Mouse (Mus musculus) ES-E14 (cell line): ENCODE data around the gene Acp5.

ENCODE experiments used
- CHD2 ChIP-seq: IDR thresholded peaks from 2 replicates; pipeline ENCODE4 v1.6.1; 2014; ENCODE audit warnings: mild to moderate bottlenecking, low read depth, low read length, inconsistent platforms
- HCFC1 ChIP-seq: IDR thresholded peaks from 2 replicates; pipeline ENCODE4 v1.6.1; 2012; ENCODE audit warnings: low read length, inconsistent platforms, borderline replicate concordance; ENCODE audit not compliant: insufficient read depth
- MAFK ChIP-seq: IDR thresholded peaks from 2 replicates; pipeline ENCODE4 v1.6.1; 2014; ENCODE audit warnings: mild to moderate bottlenecking, low read depth, low read length, inconsistent platforms; ENCODE audit not compliant: insufficient read depth
- ZC3H11A ChIP-seq: IDR thresholded peaks from 2 replicates; pipeline ENCODE4 v1.6.1; 2012; ENCODE audit warnings: low read depth, mild to moderate bottlenecking, inconsistent platforms, low read length, borderline replicate concordance
- ZNF384 ChIP-seq: IDR thresholded peaks from 2 replicates; pipeline ENCODE4 v1.6.1; 2012; ENCODE audit warnings: low read depth, low read length, inconsistent platforms

DNA sequence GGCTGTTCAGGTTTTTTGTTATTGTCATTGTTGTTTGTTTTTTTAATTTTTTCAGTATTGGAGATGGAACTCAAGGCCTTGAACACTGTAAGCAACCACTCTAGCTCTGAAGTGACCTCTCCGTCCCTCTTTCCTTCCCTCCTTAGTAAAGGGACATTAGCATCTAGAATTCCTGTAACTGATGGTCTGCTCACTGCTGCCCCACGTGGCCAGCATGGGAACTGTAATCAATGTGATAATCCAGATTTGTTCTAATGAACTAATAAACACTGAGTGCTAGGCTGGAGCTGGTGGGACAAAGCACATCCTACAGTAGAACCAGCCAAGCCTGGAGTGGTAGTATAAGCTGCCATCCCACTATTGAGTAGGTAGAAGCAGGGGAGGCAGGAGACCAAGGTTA, 3.0 kb upstream of the Acp5 start:
- TF ChIP-seq ZC3H11A (no peak), MAFK (no peak), ZNF384 (no peak), HCFC1 (no peak), CHD2 (no peak)
